ENCODE assay signal across 23 mouse cellular contexts in genomic region chr10:9085441-9085840, GRCm38 (mm10).
DNase-seq lines count a peak whose midpoint lies in the region; ATAC-seq lines count a peak whose summit lies in the region.
"Had no signal": no experiment of that assay in that cellular context is flagged by ENCODE, and none has a peak within 500 bp of the region (broad histone marks: within the 10 kb centered on the region; RNA-seq: fewer than 3 reads in every experiment).

No protein-coding gene starts in this region.

- H3K27me3 ChIP-seq in midbrain, embryonic 11.5 days (ENCODE audit: control insufficient read depth, insufficient read depth, low read length) = no peaks in the 10 kb centered on the region
- no peaks in the 10 kb centered on the region for H3K27me3 ChIP-seq in midbrain, embryonic 16.5 days (ENCODE audit: control insufficient read depth, insufficient read depth, low read depth, low read length)
- H3K27me3 ChIP-seq: embryonic facial prominence, embryonic 12.5 days; forebrain, embryonic 13.5 days; forebrain, embryonic 15.5 days had no signal

- no peaks in the 10 kb centered on the region for H3K36me3 ChIP-seq in midbrain, embryonic 11.5 days (ENCODE audit: control insufficient read depth, insufficient read depth, low read length)
- H3K36me3 ChIP-seq in midbrain, embryonic 16.5 days (ENCODE audit: control insufficient read depth, insufficient read depth, low read length) = no peaks in the 10 kb centered on the region
- H3K36me3 ChIP-seq: embryonic facial prominence, embryonic 10.5 days; embryonic facial prominence, embryonic 12.5 days; forebrain, embryonic 15.5 days; G1E had no signal

- H3K27ac ChIP-seq in midbrain, embryonic 11.5 days (ENCODE audit: low read depth, low read length) = no peak overlapping the region
- H3K27ac ChIP-seq in midbrain, embryonic 16.5 days (ENCODE audit: low read length) = no peak overlapping the region
- H3K27ac ChIP-seq: embryonic facial prominence, embryonic 10.5 days; embryonic facial prominence, embryonic 12.5 days; forebrain, embryonic 13.5 days; forebrain, embryonic 15.5 days had no signal

- DNase-seq in midbrain, embryonic 11.5 days (ENCODE audit: low spot score, missing footprints) = peak; percentile 79
- peak; percentile 96 for DNase-seq in ES-CJ7 (ENCODE audit: low read depth, low spot score)
- peak; percentile 92 for DNase-seq in R1 (ENCODE audit: low read depth, low spot score)
- peak; percentile 95 for DNase-seq in ZHBTc4 (ENCODE audit: low read depth, low spot score)
- no peak for DNase-seq in cerebellum, postnatal 36 days
- no peak for DNase-seq in T-cell, adult 2 months (ENCODE audit: low spot score)
- DNase-seq in spleen, postnatal 36 days (ENCODE audit: low spot score in 2 of 2) = no peak
- DNase-seq: adrenal gland, postnatal 10 days; adrenal gland, postnatal 25 days; cerebellum, adult 11 months; cerebellum, adult 18-20 months; cerebellum, adult 8-10 months; cerebellum, adult 9-11 months; cerebellum, postnatal 14 days had no signal

- no peak overlapping the region for H3K4me3 ChIP-seq in midbrain, embryonic 11.5 days (ENCODE audit: low read depth, low read length)
- H3K4me3 ChIP-seq in midbrain, embryonic 16.5 days (ENCODE audit: low read depth, low read length) = no peak overlapping the region
- H3K4me3 ChIP-seq: embryonic facial prominence, embryonic 10.5 days; embryonic facial prominence, embryonic 12.5 days; forebrain, embryonic 13.5 days; forebrain, embryonic 15.5 days had no signal

- no peaks in the 10 kb centered on the region for H3K4me1 ChIP-seq in midbrain, embryonic 11.5 days (ENCODE audit: control insufficient read depth, insufficient read depth, low read length)
- no peaks in the 10 kb centered on the region for H3K4me1 ChIP-seq in midbrain, embryonic 16.5 days (ENCODE audit: control insufficient read depth, insufficient read depth, low read length)
- H3K4me1 ChIP-seq: embryonic facial prominence, embryonic 10.5 days; embryonic facial prominence, embryonic 12.5 days; forebrain, embryonic 13.5 days; forebrain, embryonic 15.5 days had no signal

- no peaks in the 10 kb centered on the region for H3K9me3 ChIP-seq in midbrain, embryonic 11.5 days (ENCODE audit: control insufficient read depth, low read length)
- no peaks in the 10 kb centered on the region for H3K9me3 ChIP-seq in midbrain, embryonic 16.5 days (replicated peaks; ENCODE audit: control insufficient read depth, low read length, poor library complexity, severe bottlenecking)
- H3K9me3 ChIP-seq: embryonic facial prominence, embryonic 10.5 days; embryonic facial prominence, embryonic 12.5 days; forebrain, embryonic 13.5 days; forebrain, embryonic 15.5 days had no signal

- WGBS in midbrain, embryonic 11.5 days = 61% methylated on average over 7 of the region's 7 CpGs
- WGBS in midbrain, embryonic 16.5 days = 57% methylated on average over 7 of the region's 7 CpGs

- no peak for ATAC-seq in midbrain, embryonic 11.5 days (ENCODE audit: low FRiP score)
- no peak for ATAC-seq in midbrain, embryonic 16.5 days
- ATAC-seq: activated CD4-positive, CD25-positive, alpha-beta regulatory T cell, adult 4 months; forebrain, embryonic 13.5 days; forebrain, embryonic 15.5 days; forebrain, postnatal 0 days; Patski had no signal

- no peak overlapping the region for H3K9ac ChIP-seq in midbrain, embryonic 11.5 days (ENCODE audit: low read length)
- no peak overlapping the region for H3K9ac ChIP-seq in midbrain, embryonic 16.5 days (ENCODE audit: low read depth, low read length)
- H3K9ac ChIP-seq: embryonic facial prominence, embryonic 12.5 days; forebrain, embryonic 13.5 days; forebrain, embryonic 15.5 days; forebrain, postnatal 0 days had no signal

- no peak overlapping the region for H3K4me2 ChIP-seq in midbrain, embryonic 11.5 days
- H3K4me2 ChIP-seq in midbrain, embryonic 16.5 days (ENCODE audit: low read length) = no peak overlapping the region
- H3K4me2 ChIP-seq: embryonic facial prominence, embryonic 12.5 days; forebrain, embryonic 13.5 days; forebrain, embryonic 15.5 days had no signal

Comparison
In these comparisons a context has a peak if more than half of its experiments do, and no peak if none do; other contexts are left out.
1. DNase-seq: peak in midbrain, embryonic 11.5 days (single experiment), ES-CJ7 (single experiment), R1 (single experiment) and ZHBTc4 (single experiment); none in cerebellum, postnatal 36 days (0 of 2), T-cell, adult 2 months (single experiment) and spleen, postnatal 36 days (0 of 2).